Mouse (Mus musculus) limb, embryonic 13.5 days (tissue): ENCODE measurements around the gene Enpep. TPM values are rescaled to one million over a fixed set of nuclear protein-coding genes. Genes with fewer than 3 reads are reported as not detected.

ENCODE experiments used
- ATAC-seq: fragments of 200-750 bp; cut with Nextera tagmentation; 2 replicates; pipeline ENCODE4 v1.8.0; 2017; ENCODE audit warnings: low read depth, moderate number of reproducible peaks, moderate TSS enrichment; ENCODE audit not compliant: low FRiP score
- H3K27ac ChIP-seq: fragments of 300-500 bp; sonication (generic); 2 replicates; pipeline ENCODE4 v1.5.1; 2015; ENCODE audit warnings: inconsistent platforms, mild to moderate bottlenecking, moderate library complexity
- H3K27me3 ChIP-seq: fragments of 300-500 bp; sonication (generic); 2 replicates; pipeline ENCODE4 v1.6.1; 2015; ENCODE audit warnings: mild to moderate bottlenecking, inconsistent platforms
- H3K36me3 ChIP-seq: fragments of 300-500 bp; sonication (generic); 2 replicates; pipeline ENCODE4 v1.6.1; 2015; ENCODE audit warnings: inconsistent platforms, mild to moderate bottlenecking, moderate library complexity
- H3K4me1 ChIP-seq: fragments of 300-500 bp; sonication (generic); 2 replicates; pipeline ENCODE4 v1.6.1; 2015; ENCODE audit warnings: inconsistent platforms
- H3K4me2 ChIP-seq: fragments of 300-500 bp; sonication (generic); replicated peaks from 2 replicates; pipeline ENCODE4 v1.6.1; 2015; ENCODE audit warnings: inconsistent platforms, mild to moderate bottlenecking, moderate library complexity
- H3K4me3 ChIP-seq: fragments of 300-500 bp; sonication (generic); 2 replicates; pipeline ENCODE4 v1.5.1; 2015; ENCODE audit warnings: moderate library complexity, mild to moderate bottlenecking, inconsistent platforms
- H3K9ac ChIP-seq: fragments of 300-500 bp; sonication (generic); 2 replicates; pipeline ENCODE4 v1.6.1; 2015; ENCODE audit warnings: mild to moderate bottlenecking, inconsistent platforms
- H3K9me3 ChIP-seq: fragments of 300-500 bp; sonication (generic); 2 replicates; pipeline ENCODE4 v1.6.1; 2016; ENCODE audit warnings: inconsistent platforms
- WGBS: fragments of 180-500 bp; shearing (Covaris S2); methylation state at CpG from one replicate; pipeline ENCODE4 v1.1.7; 2015; 5-methylcytosine and 5-hydroxymethylcytosine counted together
- polyA plus RNA-seq: library from polyadenylated mRNA; unstranded; fragments of >200 nt; fragmentation: Nextera tagmentation; extraction: Ambion mirVana; gene quantifications from 2 replicates; pipeline ENCODE4 v1.2.1, GENCODE M21; 2015

The Enpep gene
- polyA plus RNA-seq, 1 experiment from 2014 or later, result 2.7 TPM

DNA sequence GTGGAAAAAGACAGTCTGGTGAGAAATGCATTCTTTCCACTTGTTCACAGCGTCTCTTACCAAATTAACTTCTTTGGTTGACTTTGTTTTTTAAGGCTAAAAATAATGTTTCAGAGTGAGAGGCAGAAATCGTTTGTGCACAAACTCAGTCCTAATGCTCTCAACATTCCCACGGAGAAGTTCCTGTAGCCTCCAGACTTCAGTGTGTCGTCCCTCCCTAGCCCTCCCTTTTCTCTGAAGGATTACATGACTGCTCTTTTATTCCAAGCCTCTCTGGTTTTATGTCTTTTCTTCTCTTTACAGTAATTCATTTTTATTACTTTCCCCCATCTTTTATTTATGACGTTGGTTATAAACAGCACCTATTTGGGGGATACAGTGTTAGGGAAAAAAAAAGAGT lies 22.6 kb downstream of the Enpep start:
- 30% methylated on average over 5 of the region's 5 CpGs for WGBS
- H3K9ac ChIP-seq, result no peak overlapping the region
- no peak for ATAC-seq

DNA sequence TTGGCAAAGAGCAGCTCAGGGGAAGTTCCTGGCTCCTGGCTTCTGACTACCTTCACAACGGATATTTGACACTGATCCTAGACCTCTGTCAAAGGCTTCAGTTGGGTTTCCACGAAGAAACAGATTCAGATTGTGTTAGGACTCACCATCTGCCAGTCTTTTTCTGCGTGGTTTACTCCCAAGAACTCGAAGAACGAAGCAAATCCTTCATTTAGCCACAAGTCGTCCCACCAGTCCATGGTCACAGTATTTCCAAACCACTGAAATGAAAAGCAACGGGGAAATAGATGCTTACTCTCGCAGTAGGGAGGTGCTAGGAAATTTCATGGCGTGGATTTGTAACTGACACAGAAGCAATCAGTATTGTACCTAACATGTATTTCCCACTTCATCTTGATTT lies 23.6 kb downstream of the Enpep start:
- Histone ChIP-seq H3K36me3 (no peaks in the 10 kb centered on the region), H3K27me3 (no peaks in the 10 kb centered on the region), H3K4me2 (no peak overlapping the region; the same call in 1 of the 2 replicates), H3K4me3 (no peak overlapping the region), H3K9me3 (no peaks in the 10 kb centered on the region), H3K4me1 (no peaks in the 10 kb centered on the region), H3K9ac (no peak overlapping the region), H3K27ac (no peak overlapping the region)
- ATAC-seq, result no peak; the same call in 1 of the 2 replicates
- 66% methylated on average over 9 of the region's 9 CpGs for WGBS

More for the DNA sequence above, 22.6 kb downstream of the Enpep start:
- H3K4me2 ChIP-seq, result no peak overlapping the region
- no peaks in the 10 kb centered on the region for H3K36me3 ChIP-seq
- H3K4me1 ChIP-seq, result no peaks in the 10 kb centered on the region
- H3K4me3 ChIP-seq, result no peak overlapping the region
- no peaks in the 10 kb centered on the region for H3K27me3 ChIP-seq
- no peak overlapping the region for H3K27ac ChIP-seq
- H3K9me3 ChIP-seq, result no peaks in the 10 kb centered on the region

DNA sequence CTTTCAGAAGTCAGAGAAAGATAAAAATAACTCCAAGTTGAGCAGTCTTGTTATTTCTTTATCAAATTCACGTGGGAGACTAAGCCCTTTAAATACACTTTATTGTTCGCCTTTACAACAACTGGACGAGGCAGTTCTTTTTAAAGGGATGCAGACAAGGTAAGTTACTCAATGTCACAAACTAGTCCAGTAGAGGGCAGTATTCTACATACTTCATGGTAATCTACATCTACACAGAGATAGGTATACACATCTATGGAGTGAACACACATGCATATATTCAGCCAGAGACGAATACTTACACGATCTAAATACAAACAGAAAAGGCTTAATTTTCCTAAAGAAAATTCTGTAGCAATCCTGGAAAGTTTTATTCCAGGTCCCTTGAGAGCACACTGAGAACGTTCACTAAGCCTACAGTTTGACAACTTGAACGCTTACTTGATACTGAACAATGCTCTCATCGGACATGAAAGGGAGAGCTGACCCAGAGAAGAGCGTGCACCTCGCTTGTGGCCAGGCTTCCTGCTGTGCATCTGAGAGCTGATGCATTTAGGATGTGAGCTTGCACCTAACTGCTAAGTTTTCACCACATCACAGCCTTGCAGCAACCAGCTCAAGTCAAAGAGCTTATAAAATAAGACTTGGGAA lies 24.3 kb downstream of the Enpep start:
- no peaks in the 10 kb centered on the region for H3K27me3 ChIP-seq
- H3K4me2 ChIP-seq, result peak overlapping the region; percentile 35
- no peak overlapping the region for H3K4me3 ChIP-seq
- H3K4me1 ChIP-seq, result no peaks in the 10 kb centered on the region
- H3K9me3 ChIP-seq, result no peaks in the 10 kb centered on the region
- peak; percentile 57; the same call in 1 of the 2 replicates for ATAC-seq
- no peaks in the 10 kb centered on the region for H3K36me3 ChIP-seq
- no peak overlapping the region for H3K27ac ChIP-seq
- WGBS, result 29% methylated on average over 10 of the region's 10 CpGs
- no peak overlapping the region for H3K9ac ChIP-seq

DNA sequence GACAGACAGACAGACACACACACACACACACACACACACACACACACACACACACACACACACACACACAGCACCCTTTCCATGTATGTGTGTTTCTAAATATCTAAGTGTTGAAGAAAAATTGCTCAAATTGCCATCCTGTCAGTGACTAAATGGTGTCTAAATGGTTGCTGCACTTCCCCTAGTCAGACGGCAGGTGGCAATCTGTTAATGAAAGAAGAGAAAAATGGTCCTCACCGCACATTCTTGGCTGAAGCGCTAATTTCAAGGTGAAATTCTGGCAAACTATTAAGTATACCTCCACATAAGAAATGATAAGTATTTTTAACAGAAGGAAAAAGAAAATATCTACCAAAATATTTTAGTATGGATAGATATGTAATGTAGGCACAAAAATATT lies 28.6 kb downstream of the Enpep start:
- 7% methylated on average over 3 of the region's 3 CpGs for WGBS
- H3K27me3 ChIP-seq, result no peaks in the 10 kb centered on the region
- H3K4me3 ChIP-seq, result no peak overlapping the region
- no peak overlapping the region for H3K4me2 ChIP-seq
- no peak for ATAC-seq
- H3K36me3 ChIP-seq, result no peaks in the 10 kb centered on the region
- H3K9ac ChIP-seq, result no peak overlapping the region
- no peak overlapping the region for H3K27ac ChIP-seq
- H3K9me3 ChIP-seq, result no peaks in the 10 kb centered on the region
- no peaks in the 10 kb centered on the region for H3K4me1 ChIP-seq

DNA sequence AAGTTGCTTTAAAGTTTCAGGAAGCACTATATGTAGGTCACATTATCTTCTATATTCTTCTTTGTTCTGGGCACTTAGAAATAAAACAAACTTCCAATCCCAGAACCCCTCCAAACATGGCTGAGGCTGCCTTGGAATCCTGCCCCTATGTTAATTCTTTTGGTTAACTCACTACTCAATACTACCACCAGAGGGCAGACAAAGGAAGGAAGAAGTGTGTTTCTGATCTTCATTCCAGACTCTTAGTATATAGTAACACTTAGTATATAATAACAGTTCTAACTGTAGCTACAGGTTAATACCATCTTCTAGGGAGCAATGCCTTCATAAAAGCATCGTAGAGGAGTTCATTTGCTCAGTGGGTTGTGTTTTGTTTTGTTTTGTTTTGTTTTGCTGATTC lies 32.6 kb downstream of the Enpep start:
- no peak overlapping the region for H3K4me2 ChIP-seq
- no peak overlapping the region for H3K9ac ChIP-seq
- no peak overlapping the region for H3K27ac ChIP-seq
- no peaks in the 10 kb centered on the region for H3K27me3 ChIP-seq
- ATAC-seq, result no peak
- no peaks in the 10 kb centered on the region for H3K9me3 ChIP-seq
- no peak overlapping the region for H3K4me3 ChIP-seq
- 68% methylated on average over 1 of the region's 1 CpGs for WGBS
- H3K4me1 ChIP-seq, result no peaks in the 10 kb centered on the region
- H3K36me3 ChIP-seq, result no peaks in the 10 kb centered on the region

DNA sequence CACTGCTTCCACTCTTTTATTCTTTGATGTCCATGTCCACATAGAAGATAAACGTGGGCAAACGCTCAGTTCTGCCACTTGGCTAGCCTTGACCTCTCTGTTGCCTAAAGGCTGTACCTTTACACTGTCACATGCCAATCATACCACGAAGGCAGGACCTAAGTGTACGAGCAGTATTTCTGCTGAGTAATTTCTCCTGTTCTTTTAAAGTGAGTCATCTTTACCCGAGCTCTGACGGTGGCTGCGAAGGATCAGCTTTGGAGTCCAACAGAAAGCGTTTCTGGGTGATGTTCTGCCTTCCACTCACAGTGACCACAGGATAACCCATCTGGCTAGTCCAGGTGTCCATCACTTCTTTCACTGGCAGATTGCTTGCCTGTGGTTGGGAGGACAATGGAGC lies 33.9 kb downstream of the Enpep start:
- Histone ChIP-seq H3K9me3 (no peaks in the 10 kb centered on the region), H3K27ac (no peak overlapping the region), H3K9ac (no peak overlapping the region), H3K27me3 (no peaks in the 10 kb centered on the region), H3K4me1 (no peaks in the 10 kb centered on the region), H3K4me2 (no peak overlapping the region), H3K36me3 (no peaks in the 10 kb centered on the region), H3K4me3 (no peak overlapping the region)
- 79% methylated on average over 8 of the region's 8 CpGs for WGBS
- ATAC-seq, result no peak

DNA sequence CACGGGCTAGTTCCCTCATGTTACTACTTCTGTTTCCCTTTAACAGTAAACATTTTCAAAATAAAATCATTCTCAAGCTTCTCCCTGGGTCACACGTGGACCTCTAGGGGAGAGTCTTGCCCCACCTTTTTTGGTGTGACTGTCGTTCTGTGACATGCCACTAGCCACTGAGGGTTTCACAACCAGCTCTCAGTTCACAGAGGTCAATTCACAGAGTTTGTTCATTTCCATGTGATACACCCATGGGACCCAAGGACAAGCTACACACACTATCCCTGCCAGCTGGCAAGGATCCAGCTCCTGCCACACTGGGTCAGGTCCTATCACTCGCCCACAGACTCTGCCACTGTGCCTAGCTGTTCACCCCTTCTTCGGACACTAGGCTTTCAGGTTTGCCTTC lies 35.5 kb downstream of the Enpep start:
- Histone ChIP-seq H3K9ac (no peak overlapping the region), H3K4me2 (no peak overlapping the region), H3K4me1 (no peaks in the 10 kb centered on the region), H3K4me3 (no peak overlapping the region), H3K27ac (no peak overlapping the region), H3K9me3 (no peaks in the 10 kb centered on the region), H3K36me3 (no peaks in the 10 kb centered on the region), H3K27me3 (no peaks in the 10 kb centered on the region)
- no peak for ATAC-seq
- 64% methylated on average over 5 of the region's 5 CpGs for WGBS

DNA sequence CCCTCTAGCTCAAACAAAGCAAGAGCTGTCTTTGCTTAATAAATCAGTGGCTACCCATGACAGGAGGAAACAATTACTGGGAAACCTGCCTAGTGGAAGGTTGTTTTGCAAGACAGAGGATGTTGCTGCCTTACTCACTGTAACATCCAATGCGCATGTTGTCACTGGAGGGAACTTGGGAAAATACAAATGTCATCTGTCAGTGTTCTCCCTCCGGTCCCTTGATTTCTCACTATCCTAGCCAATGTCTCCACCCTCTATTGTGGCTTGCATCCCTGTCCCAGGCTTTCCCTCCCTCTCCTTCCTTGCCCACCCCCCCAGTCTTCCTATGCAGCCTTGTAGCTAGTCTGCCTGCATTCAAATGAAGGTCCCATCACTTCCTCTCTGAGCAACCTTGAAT lies 36.6 kb downstream of the Enpep start:
- Histone ChIP-seq H3K4me2 (no peak overlapping the region), H3K4me3 (no peak overlapping the region), H3K27me3 (no peaks in the 10 kb centered on the region), H3K27ac (no peak overlapping the region), H3K9me3 (no peaks in the 10 kb centered on the region), H3K36me3 (no peaks in the 10 kb centered on the region), H3K9ac (no peak overlapping the region), H3K4me1 (no peaks in the 10 kb centered on the region)
- WGBS, result 56% methylated on average over 2 of the region's 2 CpGs
- ATAC-seq, result no peak

DNA sequence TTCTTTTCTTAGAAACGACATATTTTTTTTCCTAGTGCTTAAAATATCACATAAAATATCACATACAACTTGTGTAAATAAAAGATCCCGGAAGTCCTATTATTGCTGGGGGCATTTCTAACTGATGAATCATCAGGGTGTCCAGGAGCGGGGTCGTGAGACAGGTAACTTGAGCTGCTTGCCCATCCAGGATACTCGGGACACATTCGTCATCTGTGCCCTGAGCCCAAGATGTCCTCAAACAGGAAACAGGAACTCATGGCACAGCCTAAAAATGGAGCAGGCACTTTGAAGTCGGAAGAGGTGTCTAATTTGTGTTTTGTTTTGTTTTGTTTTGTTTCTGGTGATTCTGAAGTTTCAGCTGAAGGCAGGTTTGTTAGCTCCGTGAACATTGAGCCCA lies 43.0 kb downstream of the Enpep start:
- WGBS, result 59% methylated on average over 8 of the region's 8 CpGs
- ATAC-seq, result no peak

DNA sequence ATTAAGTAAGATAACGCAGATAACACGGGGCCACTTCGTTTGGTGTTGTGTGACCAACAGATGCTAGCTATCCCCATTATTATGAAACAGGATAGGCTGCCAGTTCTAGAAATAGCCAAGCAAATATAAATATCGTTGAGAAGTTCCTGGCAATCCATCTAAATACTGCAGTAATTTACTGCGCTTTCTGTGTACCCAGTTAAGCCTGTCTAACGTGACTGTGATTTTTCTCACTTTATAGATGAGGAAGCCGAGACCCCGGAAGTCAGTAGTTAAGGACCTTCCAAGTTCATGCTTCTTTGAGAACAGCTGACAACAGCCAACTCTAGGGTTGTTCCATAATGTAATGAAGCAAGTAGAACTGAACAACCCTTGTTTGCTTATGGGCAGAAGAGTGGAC lies 45.4 kb downstream of the Enpep start:
- 69% methylated on average over 8 of the region's 8 CpGs for WGBS
- Histone ChIP-seq H3K27me3 (no peaks in the 10 kb centered on the region), H3K36me3 (no peaks in the 10 kb centered on the region), H3K4me3 (no peak overlapping the region), H3K4me1 (peaks cover 2% of the 10 kb centered on the region; the same call in 1 of the 2 replicates), H3K9ac (no peak overlapping the region), H3K9me3 (no peaks in the 10 kb centered on the region), H3K4me2 (no peak overlapping the region), H3K27ac (no peak overlapping the region)
- no peak for ATAC-seq

More for the DNA sequence above, 43.0 kb downstream of the Enpep start:
- Histone ChIP-seq H3K4me1 (no peaks in the 10 kb centered on the region), H3K27ac (no peak overlapping the region), H3K4me2 (no peak overlapping the region), H3K4me3 (no peak overlapping the region), H3K9me3 (no peaks in the 10 kb centered on the region), H3K9ac (no peak overlapping the region), H3K36me3 (no peaks in the 10 kb centered on the region), H3K27me3 (no peaks in the 10 kb centered on the region)

DNA sequence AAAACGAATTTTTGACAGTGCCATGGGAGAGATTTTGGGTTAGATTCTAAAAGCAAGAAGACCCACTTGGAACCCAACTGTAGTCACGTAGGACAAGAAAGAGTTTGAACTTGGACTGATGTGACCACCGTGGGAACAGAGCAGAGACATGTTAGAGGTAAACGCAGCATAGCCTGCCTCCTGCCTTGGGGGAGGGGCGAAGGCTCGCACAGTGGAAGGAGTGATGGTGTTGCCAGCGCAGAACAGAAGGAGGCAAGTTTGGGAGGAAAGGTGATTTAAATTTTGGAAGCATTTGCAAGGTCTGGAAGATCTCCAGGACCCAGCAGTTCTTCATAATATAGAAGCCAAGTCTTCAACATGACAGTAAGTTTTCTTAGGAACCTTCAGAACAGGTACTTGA lies 46.1 kb downstream of the Enpep start:
- no peaks in the 10 kb centered on the region for H3K9me3 ChIP-seq
- no peak for ATAC-seq
- no peak overlapping the region for H3K9ac ChIP-seq
- H3K4me1 ChIP-seq, result peaks cover 2% of the 10 kb centered on the region; the same call in 1 of the 2 replicates
- H3K27ac ChIP-seq, result no peak overlapping the region
- no peaks in the 10 kb centered on the region for H3K36me3 ChIP-seq
- no peak overlapping the region for H3K4me2 ChIP-seq
- H3K4me3 ChIP-seq, result no peak overlapping the region
- WGBS, result 71% methylated on average over 7 of the region's 7 CpGs
- no peaks in the 10 kb centered on the region for H3K27me3 ChIP-seq

DNA sequence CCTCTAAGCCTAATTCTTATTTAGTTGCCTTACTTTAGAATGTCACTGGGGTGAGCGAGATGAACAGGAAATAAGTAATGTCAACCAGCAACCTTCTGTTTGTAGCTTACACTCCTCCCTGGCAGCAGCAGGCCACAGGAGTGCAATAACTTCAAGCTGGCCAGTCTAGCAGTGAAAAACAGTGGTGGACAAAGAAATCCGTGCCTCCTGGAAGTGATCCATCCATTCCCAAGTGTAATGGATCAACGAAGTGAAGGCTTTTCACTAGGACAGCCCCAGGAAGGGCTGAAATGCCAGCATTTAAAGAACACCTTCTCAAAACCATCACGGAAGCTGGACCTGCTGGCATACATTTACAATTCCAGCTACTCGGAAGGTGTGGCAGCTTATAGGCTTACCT lies 48.2 kb downstream of the Enpep start:
- Histone ChIP-seq H3K36me3 (no peaks in the 10 kb centered on the region), H3K27me3 (no peaks in the 10 kb centered on the region), H3K27ac (no peak overlapping the region), H3K4me3 (no peak overlapping the region), H3K9ac (no peak overlapping the region), H3K4me1 (peaks cover 2% of the 10 kb centered on the region; the same call in 1 of the 2 replicates), H3K4me2 (no peak overlapping the region), H3K9me3 (no peaks in the 10 kb centered on the region)
- 33% methylated on average over 5 of the region's 5 CpGs for WGBS
- ATAC-seq, result no peak

DNA sequence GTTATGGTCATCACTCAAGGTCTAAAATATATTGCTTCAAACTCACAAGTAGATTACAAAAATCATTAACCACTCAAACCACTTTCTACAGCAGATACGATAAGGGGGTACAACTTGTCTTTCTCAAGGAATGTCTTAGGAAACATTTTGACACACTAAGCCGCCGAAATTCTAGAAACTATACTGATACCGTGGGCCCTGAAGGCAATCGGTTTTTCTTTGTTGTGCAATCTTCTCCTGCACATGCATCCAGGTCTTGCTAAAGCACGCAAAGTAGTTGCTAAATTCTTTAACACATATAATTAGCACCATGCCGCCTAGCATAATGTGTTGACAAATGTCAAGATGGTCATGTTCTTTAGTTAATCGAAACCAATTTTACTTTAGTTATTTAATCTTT lies 53.1 kb downstream of the Enpep start:
- WGBS, result 86% methylated on average over 8 of the region's 8 CpGs
- Histone ChIP-seq H3K27me3 (no peaks in the 10 kb centered on the region), H3K9ac (no peak overlapping the region)

More for the DNA sequence above, 53.1 kb downstream of the Enpep start:
- Histone ChIP-seq H3K4me3 (no peak overlapping the region), H3K4me2 (no peak overlapping the region), H3K36me3 (no peaks in the 10 kb centered on the region), H3K27ac (no peak overlapping the region), H3K4me1 (peaks cover 2% of the 10 kb centered on the region; the same call in 1 of the 2 replicates), H3K9me3 (no peaks in the 10 kb centered on the region)
- no peak for ATAC-seq
